Mouse (Mus musculus): ENCODE measurements at regions not wholly inside any gene's neighbourhood (a gene's known extent, or its start where the extent isn't known, plus 50 kb on each side); places are given as distances from the start of the nearest gene placed in this dataset.

GRCm38 (mm10) chr13:37562652-37563051, 215.5 kb upstream of the Rreb1 start:
- no peak for TF ChIP-seq CTCF (conservative IDR thresholded peaks at IDR 0.05; ENCODE audit: low read length)
- no peak for TF ChIP-seq NANOG (IDR thresholded peaks at IDR 0.05; ENCODE audit: borderline replicate concordance, low read length)
